Mouse (Mus musculus) limb, embryonic 14.5 days (tissue): Measurements from ENCODE around the gene Apoc1. TPM values are rescaled to one million over a fixed set of nuclear protein-coding genes. Genes with fewer than 3 reads are reported as not detected.

Experiments
- ATAC-seq: fragments of 200-750 bp; cut with Nextera tagmentation; 2 replicates; pipeline ENCODE4 v1.8.0; 2017; ENCODE audit warnings: low read depth, moderate number of reproducible peaks, moderate TSS enrichment; ENCODE audit not compliant: low FRiP score
- DNase-seq: peaks from one replicate; pipeline ENCODE4 v3.0.0-alpha.2; 2015; ENCODE audit warnings: low spot score
- H3K27ac ChIP-seq: fragments of 300-500 bp; sonication (generic); replicated peaks from 2 replicates; pipeline ENCODE4 v1.5.1; 2014; ENCODE audit warnings: low read depth, mild to moderate bottlenecking, low read length, moderate library complexity, mixed read lengths
- H3K27me3 ChIP-seq: fragments of 300-500 bp; sonication (generic); 2 replicates; pipeline ENCODE4 v1.6.1; 2014; ENCODE audit warnings: low read length, mixed read lengths; ENCODE audit not compliant: control insufficient read depth, insufficient read depth
- H3K36me3 ChIP-seq: fragments of 300-500 bp; sonication (generic); 2 replicates; pipeline ENCODE4 v1.6.1; 2014; ENCODE audit warnings: mild to moderate bottlenecking, low read length, moderate library complexity, mixed read lengths; ENCODE audit not compliant: control insufficient read depth, insufficient read depth
- H3K4me1 ChIP-seq: fragments of 300-500 bp; sonication (generic); 2 replicates; pipeline ENCODE4 v1.6.1; 2014; ENCODE audit warnings: antibody characterized with exemption, low read length, mixed read lengths; ENCODE audit not compliant: control insufficient read depth, insufficient read depth
- H3K4me2 ChIP-seq: fragments of 300-500 bp; sonication (generic); replicated peaks from 2 replicates; pipeline ENCODE4 v1.6.1; 2014; ENCODE audit warnings: low read depth, mild to moderate bottlenecking, low read length, moderate library complexity; ENCODE audit not compliant: severe bottlenecking
- H3K4me3 ChIP-seq: fragments of 300-500 bp; sonication (generic); replicated peaks from 2 replicates; pipeline ENCODE4 v1.5.1; 2014; ENCODE audit warnings: low read length
- H3K9ac ChIP-seq: fragments of 300-500 bp; sonication (generic); 2 replicates; pipeline ENCODE4 v1.6.1; 2014; ENCODE audit warnings: mild to moderate bottlenecking, low read depth, low read length, moderate library complexity; ENCODE audit not compliant: severe bottlenecking
- H3K9me3 ChIP-seq: fragments of 300-500 bp; sonication (generic); 2 replicates; pipeline ENCODE4 v1.6.1; 2016; ENCODE audit warnings: low read length; ENCODE audit not compliant: control insufficient read depth
- POLR2A ChIP-seq: fragments of 200-500 bp; IDR thresholded peaks from 2 replicates; pipeline ENCODE4 v1.8.0; 2012; ENCODE audit warnings: inconsistent platforms, mild to moderate bottlenecking, moderate library complexity, borderline replicate concordance; ENCODE audit not compliant: insufficient read depth, insufficient read length; ENCODE audit errors: extremely low read depth
- WGBS: fragments of 180-500 bp; shearing (Covaris S2); extraction: QIAGEN DNeasy Blood & Tissue Kit; methylation state at CpG from one replicate; pipeline ENCODE4 v1.1.7; 2014; 5-methylcytosine and 5-hydroxymethylcytosine counted together
- polyA plus RNA-seq, 2 experiments: library from polyadenylated mRNA; depleted of rRNA in 1 of 2; stranded (reverse) in 1 of 2; unstranded in 1 of 2; fragments of >200 nt; fragmentation: Nextera tagmentation in 1 of 2; extraction: Ambion mirVana in 1 of 2; gene quantifications; 2 replicates each; pipeline versions ENCODE4 v1.2.1 to v1.2.3; 2012 to 2014

Gene Apoc1
- polyA plus RNA-seq, 2 experiments, result 16.4 to 36.5 TPM

GRCm38 (mm10) chr7:19676662-19677061 is 15.8 kb downstream of the Apoc1 start:
- no peak overlapping the region for H3K4me3 ChIP-seq
- H3K27ac ChIP-seq, result no peak overlapping the region
- no peaks in the 10 kb centered on the region for H3K36me3 ChIP-seq
- no peak for ATAC-seq
- H3K4me2 ChIP-seq, result no peak overlapping the region
- no peaks in the 10 kb centered on the region for H3K9me3 ChIP-seq
- WGBS, result 66% methylated on average over 1 of the region's 1 CpGs
- H3K4me1 ChIP-seq, result no peaks in the 10 kb centered on the region
- no peak for DNase-seq
- no peaks in the 10 kb centered on the region for H3K27me3 ChIP-seq
- no peak for TF ChIP-seq POLR2A
- H3K9ac ChIP-seq, result no peak overlapping the region

GRCm38 (mm10) chr7:19675824-19676223 is 16.6 kb downstream of the Apoc1 start:
- H3K4me2 ChIP-seq, result no peak overlapping the region
- H3K27ac ChIP-seq, result no peak overlapping the region
- no peaks in the 10 kb centered on the region for H3K9me3 ChIP-seq
- no peak for TF ChIP-seq POLR2A
- H3K27me3 ChIP-seq, result no peaks in the 10 kb centered on the region
- H3K9ac ChIP-seq, result no peak overlapping the region
- no peak for ATAC-seq
- H3K4me1 ChIP-seq, result no peaks in the 10 kb centered on the region
- DNase-seq, result no peak
- no peaks in the 10 kb centered on the region for H3K36me3 ChIP-seq
- 85% methylated on average over 10 of the region's 10 CpGs for WGBS
- H3K4me3 ChIP-seq, result no peak overlapping the region

- 65% methylated on average over 14 of the region's 14 CpGs for WGBS
- Histone ChIP-seq H3K36me3 (no peaks in the 10 kb centered on the region), H3K4me1 (peaks cover 4% of the 10 kb centered on the region; the same call in 1 of the 2 replicates), H3K27me3 (no peaks in the 10 kb centered on the region), H3K4me3 (no peak overlapping the region), H3K4me2 (no peak overlapping the region), H3K27ac (no peak overlapping the region), H3K9me3 (no peaks in the 10 kb centered on the region), H3K9ac (no peak overlapping the region)
- TF ChIP-seq POLR2A, result no peak
- DNase-seq, result no peak
- ATAC-seq, result no peak
These were observed 19.3 kb downstream of the Apoc1 start for GRCm38 (mm10) chr7:19673083-19673699.

GRCm38 (mm10) chr7:19671511-19671910 is 20.9 kb downstream of the Apoc1 start:
- H3K4me3 ChIP-seq, result no peak overlapping the region
- H3K4me1 ChIP-seq, result peaks cover 4% of the 10 kb centered on the region; the same call in 1 of the 2 replicates
- DNase-seq (no peak), ATAC-seq (no peak)
- no peak overlapping the region for H3K4me2 ChIP-seq
- H3K36me3 ChIP-seq, result no peaks in the 10 kb centered on the region
- H3K9me3 ChIP-seq, result no peaks in the 10 kb centered on the region
- no peak overlapping the region for H3K9ac ChIP-seq
- no peaks in the 10 kb centered on the region for H3K27me3 ChIP-seq
- H3K27ac ChIP-seq, result no peak overlapping the region
- 57% methylated on average over 10 of the region's 10 CpGs for WGBS
- TF ChIP-seq POLR2A, result no peak

- whole genome bisulfite sequencing, result 7% methylated on average over 10 of the region's 10 CpGs
These were observed 23.3 kb downstream of the Apoc1 start for GRCm38 (mm10) chr7:19668947-19669721.

More at GRCm38 (mm10) chr7:19668947-19669721, 23.3 kb downstream of the Apoc1 start:
- Histone ChIP-seq H3K9ac (peak overlapping the region; percentile 38; the same call in 1 of the 2 replicates), H3K4me2 (peak overlapping the region; percentile 35), H3K9me3 (no peaks in the 10 kb centered on the region), H3K4me3 (no peak overlapping the region), H3K27me3 (no peaks in the 10 kb centered on the region), H3K36me3 (no peaks in the 10 kb centered on the region), H3K27ac (0 out of 2 replicates have a peak overlapping the region, but pooled peaks have one; percentile 19), H3K4me1 (peaks cover 6% of the 10 kb centered on the region)
- no peak for TF ChIP-seq POLR2A
- ATAC-seq (peak; percentile 50; the same call in 1 of the 2 replicates), DNase-seq (peak; percentile 94)
